Mouse (Mus musculus): ENCODE results near the gene Plekhm1. TPM values are rescaled to one million over a fixed set of nuclear protein-coding genes. Genes with fewer than 3 reads are reported as not detected.
"Not testable (repeated sequence)": the region's sequence is repeated elsewhere in the genome, so short reads cannot be mapped to it uniquely, and the experiment has no call there.

The Plekhm1 gene
- total RNA-seq, 2 experiments from 2014 or later: 10.1 to 11.5 TPM

- DNase-seq: no peak
- intact Hi-C loops (cut with DNase I): loop anchor here (1.0 to 5.0 kb wide), 3 partner anchors 91 to 222 kb away; partner anchors contain the start of genes Acbd4 and Plcd3
Measured at GRCm38 (mm10) chr11:103324723-103325122, 87.8 kb downstream of the Plekhm1 start.

- DNase-seq; intact Hi-C loops (cut with DNase I): not testable (repeated sequence)
Measured at GRCm38 (mm10) chr11:103322832-103323231, 89.7 kb downstream of the Plekhm1 start.

DNA sequence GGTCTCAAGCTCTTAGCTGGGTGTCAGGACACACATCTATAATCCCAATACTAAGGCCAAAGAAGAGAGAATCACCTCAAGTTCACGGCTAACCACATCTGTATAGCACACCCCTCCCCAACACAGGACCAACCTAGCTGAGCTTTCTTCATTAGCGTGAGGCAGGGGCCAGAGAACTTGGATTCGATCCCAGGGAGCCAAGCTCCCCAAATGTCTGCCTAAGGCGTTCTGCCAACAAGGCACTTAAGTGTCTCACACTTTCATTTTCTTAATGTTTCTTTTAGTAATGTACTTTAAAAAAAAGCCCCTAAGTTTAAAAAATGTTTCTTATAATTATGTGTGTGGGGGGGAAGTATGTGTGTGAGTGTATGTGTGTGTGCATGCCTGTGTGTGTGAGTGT lies 91.8 kb downstream of the Plekhm1 start:
- DNase-seq: no peak
- intact Hi-C loops (cut with DNase I): no loop called here

DNA sequence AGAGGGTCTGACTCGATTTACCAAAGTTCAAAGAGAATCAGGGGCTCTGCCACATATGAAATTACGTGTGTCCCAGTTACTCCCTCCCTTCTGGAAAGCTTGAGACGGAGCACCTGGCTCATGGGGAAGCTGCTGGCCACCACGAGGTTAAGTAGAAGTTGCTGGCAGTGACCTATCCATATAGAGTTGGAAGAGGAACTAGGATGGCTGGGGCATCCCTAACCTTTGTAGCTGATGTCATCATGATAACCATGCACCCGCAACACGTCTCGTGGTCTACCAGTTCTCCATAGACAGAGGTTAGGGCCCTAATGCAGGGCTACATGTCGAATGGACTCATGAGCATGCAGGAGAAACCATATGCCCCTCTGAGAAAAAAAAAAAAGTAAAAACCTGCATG lies 92.3 kb downstream of the Plekhm1 start:
- intact Hi-C loops (cut with DNase I): no loop called here
- no peak for DNase-seq

GRCm38 (mm10) chr11:103318042-103318441 lies 94.4 kb downstream of the Plekhm1 start:
- DNase-seq: no peak
- intact Hi-C loops (cut with DNase I): no loop called here

DNA sequence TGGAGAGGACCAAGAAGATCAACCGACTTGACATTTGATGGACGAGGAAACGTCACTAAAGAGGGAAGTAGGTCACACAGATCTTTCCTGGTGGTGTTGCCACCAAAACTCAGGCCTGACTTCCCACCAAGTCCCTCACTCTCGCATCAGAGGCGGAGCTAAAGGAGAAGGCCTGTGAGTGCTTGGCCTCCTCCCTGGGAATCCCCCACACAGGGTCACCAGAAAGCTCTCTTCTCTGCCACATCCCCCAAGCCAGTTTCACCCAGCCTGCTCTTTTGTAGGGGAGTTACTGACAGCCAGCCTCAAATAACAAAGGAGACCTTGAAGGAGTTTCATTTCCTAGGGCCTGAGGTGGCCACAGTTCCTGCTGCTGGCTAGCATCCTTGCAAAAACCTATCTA lies 97.1 kb downstream of the Plekhm1 start:
- intact Hi-C loops (cut with DNase I): no loop called here
- no peak for DNase-seq

DNA sequence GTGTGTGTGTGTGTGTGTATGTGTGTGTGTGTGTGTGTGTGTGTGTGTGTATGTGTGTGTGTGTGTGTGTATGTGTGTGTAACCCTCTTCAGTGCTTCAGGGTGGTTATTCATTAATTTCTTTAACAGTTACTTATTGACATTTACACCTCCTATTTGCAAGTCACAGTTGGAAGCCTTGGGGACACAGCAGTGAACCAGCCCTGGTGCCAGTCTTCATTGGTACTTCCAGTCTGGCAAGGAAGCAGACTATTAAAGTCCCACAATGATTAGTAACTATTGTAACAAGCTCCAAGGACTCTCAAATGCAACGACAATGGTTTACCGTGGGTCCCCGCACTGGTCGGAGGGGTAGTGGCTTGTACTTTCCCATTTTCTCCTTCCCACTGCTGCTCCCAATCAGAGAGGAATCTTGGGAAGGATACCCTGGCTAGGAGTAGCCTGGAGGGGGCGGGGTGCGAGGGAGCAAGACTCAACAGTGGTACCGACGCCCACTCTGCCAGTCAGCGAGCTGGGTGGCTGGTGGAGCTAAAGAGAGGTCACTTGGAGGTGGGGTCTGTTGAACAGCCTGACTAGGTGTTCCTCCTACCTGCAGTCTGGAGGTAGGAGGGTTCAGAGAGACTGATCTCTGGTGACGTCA lies 97.6 kb downstream of the Plekhm1 start:
- intact Hi-C loops (cut with DNase I): no loop called here
- DNase-seq: no peak

Other genes with a start within 250 kb of the Plekhm1 start
- gene Fmnl1, start 241.6 kb downstream of the Plekhm1 start, total RNA-seq (2021): 10 to 100 TPM; 14.4 to 15.6 TPM
- not detected for gene 1700023F06Rik, start 204.1 kb downstream of the Plekhm1 start, total RNA-seq (2021)
- not detected for gene Spata32, start 194.3 kb downstream of the Plekhm1 start, total RNA-seq (2021)
- 1 to 10 TPM; 3.8 to 4.3 TPM for gene Map3k14, start 145.2 kb downstream of the Plekhm1 start, total RNA-seq (2021)
- 10 to 100 TPM; 28.6 to 34.3 TPM for gene Arhgap27, start 49.0 kb downstream of the Plekhm1 start, total RNA-seq (2021)
- gene Lrrc37a, start 91.9 kb upstream of the Plekhm1 start, total RNA-seq (2021): not detected
- not detected for gene Gm884, start 208.5 kb upstream of the Plekhm1 start, total RNA-seq (2021)
- not detected for gene Lyzl6, start 226.2 kb upstream of the Plekhm1 start, total RNA-seq (2021)
- not detected for gene Rprml, start 236.9 kb upstream of the Plekhm1 start, total RNA-seq (2021)

All from heart, postnatal 10 days (tissue).